Mouse (Mus musculus): ENCODE data around the gene Fam205c. TPM values are rescaled to one million over a fixed set of nuclear protein-coding genes. Genes with fewer than 3 reads are reported as not detected.

The Fam205c gene
- polyA plus RNA-seq (2012), result not detected in 2 replicates

DNA sequence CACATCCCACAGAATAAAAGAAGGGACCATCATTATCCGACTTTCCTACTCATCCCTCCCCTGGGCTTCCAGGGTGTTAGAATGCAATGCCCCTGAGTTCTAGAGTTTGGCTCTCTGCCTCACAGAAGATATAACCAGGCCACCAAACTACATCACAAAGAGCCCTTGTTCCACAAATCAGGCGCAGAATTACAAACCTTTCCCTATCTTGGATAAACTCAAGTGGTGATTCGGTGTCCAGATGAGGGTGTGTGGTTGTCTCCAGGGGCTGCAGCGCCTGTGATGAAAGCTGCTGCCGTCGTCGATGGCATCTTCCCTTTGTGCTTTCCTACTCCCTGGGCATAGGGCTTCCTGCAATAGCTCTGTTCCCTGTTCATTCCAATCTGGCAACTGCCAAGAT, at the start of gene Fam205c:
Fam205c (minus strand) TSS at position 101 of the 400 bp plus-strand sequence.

DNA sequence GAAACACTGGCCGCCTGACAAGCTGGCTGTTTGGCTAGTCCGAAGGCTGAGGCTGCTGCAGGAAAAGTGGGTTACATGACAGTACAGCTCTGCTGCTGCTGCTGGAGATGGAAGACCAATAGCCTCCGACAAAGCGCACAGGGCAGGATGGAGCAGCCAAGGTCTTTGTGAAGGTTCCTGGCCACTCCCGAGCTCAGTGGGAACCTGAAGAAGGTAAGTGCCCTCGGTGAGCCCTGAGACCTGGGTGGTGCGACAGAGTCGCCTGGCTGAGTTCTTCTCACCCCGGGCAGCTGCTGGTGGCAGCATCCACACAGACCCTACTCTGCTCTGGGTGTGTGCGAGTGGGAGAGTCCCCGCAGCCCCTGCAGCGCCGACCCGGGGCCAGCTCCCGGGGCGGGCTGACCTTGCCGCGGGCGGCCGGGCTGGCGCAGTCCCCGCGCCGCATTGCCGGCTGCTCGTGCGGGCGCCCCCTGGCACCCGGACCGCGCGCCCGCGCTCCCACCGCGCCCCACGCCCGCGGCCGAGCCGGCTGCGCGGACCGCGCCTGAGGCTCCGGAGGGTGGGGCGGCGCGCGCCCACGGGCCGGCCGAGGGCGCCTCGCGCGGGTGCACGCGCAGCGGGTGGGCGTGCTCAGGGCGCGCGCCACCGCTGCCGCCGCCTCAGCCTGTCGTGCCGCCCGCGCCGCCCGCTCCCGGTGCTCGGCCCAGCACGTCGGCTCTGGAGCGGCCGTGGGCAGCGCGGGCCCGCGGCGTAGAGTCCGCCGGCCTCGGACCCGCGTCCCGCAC, 42.8 kb upstream of the Fam205c start, which contains the start of gene Phf24:
Phf24 (plus strand) TSS at position 44 of the 785 bp plus-strand sequence.

DNA sequence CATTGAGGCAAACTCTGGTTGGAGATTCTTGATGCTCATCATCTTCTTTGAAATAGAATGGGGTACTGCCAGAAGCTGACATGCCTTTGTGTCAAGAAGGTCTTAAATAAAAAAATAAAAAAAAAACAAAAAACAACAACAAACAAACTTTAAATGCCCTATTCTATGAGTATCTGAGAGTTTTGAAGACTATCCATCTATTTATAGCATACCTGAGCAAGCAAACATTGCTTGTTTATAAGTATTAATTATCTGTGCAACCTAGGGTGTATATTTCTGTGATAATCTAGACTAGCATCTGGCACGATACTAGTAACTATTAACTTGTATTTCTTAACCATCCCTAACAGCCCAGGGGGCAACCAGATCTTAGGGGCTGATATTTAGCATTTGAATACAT, 17.4 kb downstream of the Fam205c start, which contains the start of gene Gm12394:
Gm12394 (minus strand) TSS at position 101 of the 400 bp plus-strand sequence.

DNA sequence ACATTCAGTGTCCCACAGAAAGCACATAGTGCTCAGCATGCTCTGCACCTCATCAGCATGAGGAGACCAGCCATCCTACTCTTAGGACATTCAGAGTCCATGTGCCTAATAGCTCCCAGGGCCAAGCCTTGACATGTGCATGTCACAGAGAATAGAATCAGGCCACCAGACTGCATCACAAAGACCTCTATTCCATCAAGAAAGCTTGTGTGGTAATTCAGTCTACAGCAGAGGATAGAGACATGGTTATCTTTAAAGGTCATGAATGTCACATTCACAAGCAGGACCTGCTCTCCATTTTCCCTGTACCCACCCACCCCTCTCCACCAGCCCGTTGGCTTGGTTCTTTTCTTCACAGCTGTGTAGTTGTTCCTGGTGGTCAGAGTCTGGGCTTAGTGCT, 20.2 kb downstream of the Fam205c start, which contains the start of gene Fam205a1:
Fam205a1 (minus strand) TSS at position 101 of the 400 bp plus-strand sequence.

Other genes with a start within 250 kb of the Fam205c start
- not detected in 2 replicates for gene Gm2564, start 244.5 kb downstream of the Fam205c start, polyA plus RNA-seq (2012)
- not detected in 2 replicates for gene Ccl27b, start 219.0 kb downstream of the Fam205c start, polyA plus RNA-seq (2012)
- gene Il11ra2, start 212.3 kb downstream of the Fam205c start, polyA plus RNA-seq (2012), result not detected in 2 replicates
- not detected in 2 replicates for gene 4930578G10Rik, start 138.7 kb downstream of the Fam205c start, polyA plus RNA-seq (2012)
- not detected in 2 replicates for gene Ccl19, start 117.7 kb downstream of the Fam205c start, polyA plus RNA-seq (2012)
- not detected in 2 replicates for gene Ccl21a, start 100.2 kb downstream of the Fam205c start, polyA plus RNA-seq (2012)
- 0.05 TPM in 1 of 2 replicates, not detected in the other for gene Fam205a1, start 20.3 kb downstream of the Fam205c start, polyA plus RNA-seq (2012)
- not detected in 2 replicates for gene Gm12394, start 17.5 kb downstream of the Fam205c start, polyA plus RNA-seq (2012)
- gene Phf24, start 42.4 kb upstream of the Fam205c start, polyA plus RNA-seq (2012), result 0.01 and 0.08 TPM in 2 replicates
- gene Dnajb5, start 75.6 kb upstream of the Fam205c start, polyA plus RNA-seq (2012), result 1.9 and 5.4 TPM in 2 replicates
- gene 1700022I11Rik, start 95.4 kb upstream of the Fam205c start, polyA plus RNA-seq (2012), result not detected in 2 replicates
- 222 and 226 TPM in 2 replicates for gene Vcp, start 126.3 kb upstream of the Fam205c start, polyA plus RNA-seq (2012)
- 10.7 and 13.4 TPM in 2 replicates for gene Fancg, start 136.3 kb upstream of the Fam205c start, polyA plus RNA-seq (2012)
- gene Pigo, start 151.6 kb upstream of the Fam205c start, polyA plus RNA-seq (2012), result 9.6 and 10.6 TPM in 2 replicates
- gene Stoml2, start 157.5 kb upstream of the Fam205c start, polyA plus RNA-seq (2012), result 92.9 and 113 TPM in 2 replicates
- 16.0 and 16.6 TPM in 2 replicates for gene Fam214b, start 172.0 kb upstream of the Fam205c start, polyA plus RNA-seq (2012)
- 0.33 and 0.75 TPM in 2 replicates for gene Unc13b, start 184.7 kb upstream of the Fam205c start, polyA plus RNA-seq (2012)